Mouse (Mus musculus) gastrocnemius, postnatal 14 days (tissue): ENCODE measurements around the gene Hpcal4. TPM values are rescaled to one million over a fixed set of nuclear protein-coding genes. Genes with fewer than 3 reads are reported as not detected.

Source experiments
- DNase-seq: peaks from one replicate; pipeline ENCODE4 v3.0.0; 2021; ENCODE audit warnings: mixed read lengths
- intact Hi-C: fragments of 180-260 bp; cut with DNase I; formaldehyde crosslinking; loops from one replicate; pipeline ENCODE4 v1.15.1; 2025; ENCODE audit warnings: low total_unique reads
- total RNA-seq, 2 experiments: library from RNA; stranded (reverse); gene quantifications; 2 replicates each; pipeline ENCODE4 v1.2.3; 2021

Gene Hpcal4
- total RNA-seq, 2 experiments from 2014 or later: 0.06 to 0.07 TPM

DNA sequence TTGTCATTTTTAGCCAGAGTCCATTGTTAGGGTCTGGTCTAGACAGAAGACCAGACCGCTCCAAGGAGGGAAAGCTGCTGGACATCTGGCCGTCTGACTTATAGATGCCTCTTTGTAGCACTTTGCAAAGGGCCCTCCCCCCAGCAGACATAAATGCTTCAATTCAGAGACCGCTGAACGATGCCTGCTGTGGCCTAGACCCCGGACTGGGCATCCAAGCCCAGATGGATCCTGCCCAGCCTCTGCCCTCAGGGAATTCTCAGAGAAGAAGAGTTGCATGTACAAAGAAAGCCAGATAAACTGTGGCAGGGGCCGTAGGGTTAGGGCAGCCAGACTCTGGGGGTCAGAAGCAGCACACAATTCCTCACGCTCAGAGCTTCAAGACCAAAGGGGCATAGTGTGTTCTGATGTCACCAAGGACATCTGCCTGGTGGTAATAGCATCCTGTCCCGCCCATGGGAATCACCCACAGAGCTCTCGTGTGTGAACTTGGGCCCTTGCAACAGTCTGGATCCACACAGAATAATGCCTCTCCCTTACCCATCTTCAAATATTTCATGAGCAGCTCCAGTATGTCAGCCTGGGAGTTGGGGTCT is 52.9 kb downstream of the Hpcal4 start:
- intact Hi-C loops: no loop called here
- no peak for DNase-seq

DNA sequence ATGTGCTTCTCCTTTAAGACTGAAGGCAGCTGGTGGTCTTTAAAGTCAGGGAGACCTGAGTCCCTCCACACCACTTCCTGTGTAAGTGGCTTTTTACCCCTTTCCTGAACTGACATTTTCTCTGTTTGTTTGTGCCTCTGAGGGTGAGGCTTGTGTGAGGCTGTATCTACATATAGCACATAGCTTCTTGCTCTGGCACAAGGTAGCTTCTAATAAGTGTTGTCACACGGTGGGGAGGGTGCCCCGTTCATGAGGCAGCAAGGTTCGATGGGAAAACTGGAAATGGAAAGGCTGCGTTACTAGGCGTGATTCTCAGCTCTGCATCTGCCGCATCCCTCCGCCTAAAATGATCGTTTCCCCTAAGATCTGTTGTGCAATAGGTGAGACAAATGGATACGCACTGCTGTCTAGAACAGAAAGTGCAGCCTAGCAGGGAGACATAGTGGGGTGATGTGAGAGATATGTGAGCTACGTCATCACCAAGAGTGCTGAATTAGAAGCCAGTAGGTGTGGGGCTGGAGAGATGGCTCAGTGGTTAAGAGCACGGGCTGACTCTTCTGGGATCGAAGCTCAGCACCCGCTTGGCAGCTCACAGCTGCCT is 53.5 kb downstream of the Hpcal4 start:
- no peak for DNase-seq
- intact Hi-C loops: no loop called here

DNA sequence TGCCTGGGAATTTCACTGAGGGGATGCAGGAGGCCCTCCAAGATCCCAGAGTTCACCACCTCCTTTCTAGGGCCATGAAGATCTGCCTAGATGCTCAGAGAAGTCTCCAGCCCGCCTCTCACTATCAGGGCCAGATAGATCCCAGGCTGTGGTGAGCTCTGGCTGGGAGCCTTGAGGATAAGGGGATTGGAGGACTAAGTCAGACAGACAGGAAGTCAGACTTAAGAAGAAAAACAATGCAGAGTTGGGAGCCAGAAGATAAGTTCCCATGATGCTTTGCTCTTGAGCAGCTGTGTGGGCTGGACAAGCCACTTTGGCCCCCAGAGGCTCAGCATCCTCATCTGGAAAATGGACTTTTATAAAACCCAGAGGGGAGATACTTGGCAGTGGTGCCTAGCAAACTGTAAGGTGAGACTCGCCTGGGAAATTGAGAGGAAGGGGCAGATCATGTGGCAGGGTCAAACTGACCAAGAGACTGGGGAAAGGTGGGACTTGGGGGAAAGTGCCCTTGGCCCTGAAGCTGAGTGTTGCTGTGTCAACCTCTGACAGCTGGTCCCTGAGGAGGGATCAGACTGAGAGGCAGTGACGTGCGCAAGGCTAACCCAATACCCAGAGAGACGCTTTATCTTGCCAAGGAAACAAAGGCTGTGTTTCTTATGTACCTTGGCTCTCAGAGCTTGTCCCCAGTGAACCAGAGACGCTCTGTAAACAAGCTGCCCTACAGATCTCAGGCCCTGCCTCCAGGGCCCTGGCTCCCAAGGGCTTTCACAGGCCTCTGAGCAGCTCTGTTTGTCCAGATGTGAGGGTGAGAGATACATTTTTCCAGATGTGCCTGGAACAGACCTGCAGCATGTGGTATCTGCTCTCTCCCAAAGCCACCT is 54.6 kb downstream of the Hpcal4 start:
- DNase-seq: peak; percentile 51
- intact Hi-C loops: no loop called here

DNA sequence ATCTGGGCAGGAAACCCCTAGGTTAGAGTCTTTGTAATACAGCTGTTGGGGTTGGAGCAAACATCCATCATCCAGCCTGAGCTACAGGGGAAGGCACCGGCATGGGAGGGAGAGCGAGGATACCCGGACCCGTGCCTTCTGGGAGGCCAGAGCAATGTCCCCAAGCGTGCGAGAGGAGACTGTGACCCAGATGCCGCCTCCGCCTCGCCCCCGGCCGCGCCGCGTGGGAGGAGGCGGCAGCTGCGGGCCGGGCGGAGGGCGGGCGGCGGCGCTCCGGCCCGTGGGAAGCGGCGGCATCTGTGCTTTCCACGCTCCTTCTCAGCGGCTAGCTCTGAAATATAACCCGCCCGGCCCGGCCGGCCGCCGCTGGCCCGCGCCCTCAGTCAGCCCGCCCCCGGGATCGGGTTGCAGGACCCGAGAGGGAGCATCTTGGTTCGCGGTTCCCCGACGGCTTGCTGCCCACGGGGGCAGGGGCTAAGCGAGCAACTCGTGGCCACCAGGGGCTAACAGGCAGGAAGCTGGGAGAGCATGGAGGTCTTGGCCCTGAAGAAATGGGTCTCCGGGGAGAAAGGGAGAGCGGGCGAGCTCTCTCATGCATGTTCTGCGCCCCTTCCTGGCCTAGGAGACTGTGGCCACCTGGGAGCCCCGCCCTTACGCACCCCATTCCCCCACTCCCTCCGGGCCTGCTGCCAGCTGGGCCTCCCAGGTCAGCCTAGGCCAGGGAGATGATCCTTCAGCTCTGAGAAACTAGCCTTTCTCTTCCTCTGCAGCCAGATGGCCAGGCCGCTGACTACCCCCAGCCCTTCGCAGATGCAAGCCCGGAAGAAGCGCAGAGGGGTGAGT is 56.6 kb downstream of the Hpcal4 start:
- peak; percentile 90 for DNase-seq
- intact Hi-C loops: no loop called here

Other genes with a start within 250 kb of the Hpcal4 start
- under 1 TPM; 0.24 to 0.68 TPM for gene Mfsd2a, start 222.0 kb upstream of the Hpcal4 start, total RNA-seq
- 1 to 10 TPM; 2.2 to 2.3 TPM for gene Mycl, start 187.6 kb upstream of the Hpcal4 start, total RNA-seq
- 10 to 100 TPM in 1 of 2 experiments, 1 to 10 TPM in 1; 8.3 to 12.2 TPM for gene Trit1, start 166.6 kb upstream of the Hpcal4 start, total RNA-seq
- not detected for gene Bmp8b, start 78.1 kb upstream of the Hpcal4 start, total RNA-seq
- gene Oxct2b, start 67.0 kb upstream of the Hpcal4 start, total RNA-seq: not detected
- 10 to 100 TPM; 16.2 to 18.8 TPM for gene Ppie, start 43.3 kb upstream of the Hpcal4 start, total RNA-seq
- gene Nt5c1a, start 18.3 kb downstream of the Hpcal4 start, total RNA-seq: 10 to 100 TPM in 1 of 2 experiments, 1 to 10 TPM in 1; 7.9 to 10.7 TPM
- gene Heyl, start 50.3 kb downstream of the Hpcal4 start, total RNA-seq: 10 to 100 TPM; 11.8 to 18.1 TPM
- 100 to 1,000 TPM; 286 to 288 TPM for gene Pabpc4, start 79.1 kb downstream of the Hpcal4 start, total RNA-seq
- gene Oxct2a, start 140.4 kb downstream of the Hpcal4 start, total RNA-seq: under 1 TPM in 1 of 2 experiments, not detected in 1; 0.20 TPM
- gene Bmp8a, start 160.0 kb downstream of the Hpcal4 start, total RNA-seq: under 1 TPM; 0.08 to 0.60 TPM